9 mouse cellular contexts compared by ENCODE assay signal in genomic region chr14:54785898-54786297, GRCm38 (mm10). TPM values are rescaled to one million over a fixed set of nuclear protein-coding genes. Genes with fewer than 3 reads are reported as not detected.
DNase-seq lines count a peak whose midpoint lies in the region; ATAC-seq and TF ChIP-seq lines count a peak whose summit lies in the region.
"Had no signal": no experiment of that assay in that cellular context is flagged by ENCODE, and none has a peak within 500 bp of the region (broad histone marks: within the 10 kb centered on the region; RNA-seq: fewer than 3 reads in every experiment).

No protein-coding gene starts in this region.

- no peak overlapping the region for H3K9ac ChIP-seq in neural tube, embryonic 15.5 days (replicated peaks)
- H3K9ac ChIP-seq in intestine, embryonic 15.5 days, result no peak overlapping the region
- no peak overlapping the region for H3K9ac ChIP-seq in lung, postnatal 0 days (replicated peaks; ENCODE audit: low read depth)
- H3K9ac ChIP-seq: hindbrain, embryonic 15.5 days had no signal

- H3K27me3 ChIP-seq in neural tube, embryonic 15.5 days (replicated peaks), result no peaks in the 10 kb centered on the region
- H3K27me3 ChIP-seq in intestine, embryonic 15.5 days (replicated peaks), result no peaks in the 10 kb centered on the region
- H3K27me3 ChIP-seq in lung, postnatal 0 days (replicated peaks; ENCODE audit: insufficient read depth, low read length), result peaks cover 7% of the 10 kb centered on the region; the same call in 1 of the 2 replicates
- H3K27me3 ChIP-seq: hindbrain, embryonic 15.5 days had no signal

- TF ChIP-seq POLR2A in embryonic fibroblast, embryonic 13.5 days (IDR thresholded peaks at IDR 0.05; ENCODE audit: low read depth, low read length), result no peak

- no peaks in the 10 kb centered on the region for H3K9me3 ChIP-seq in neural tube, embryonic 15.5 days (replicated peaks)
- no peaks in the 10 kb centered on the region for H3K9me3 ChIP-seq in intestine, embryonic 15.5 days
- no peaks in the 10 kb centered on the region for H3K9me3 ChIP-seq in lung, postnatal 0 days (ENCODE audit: low read length)
- H3K9me3 ChIP-seq: hindbrain, embryonic 15.5 days had no signal

- H3K36me3 ChIP-seq in neural tube, embryonic 15.5 days, result no peaks in the 10 kb centered on the region
- H3K36me3 ChIP-seq in intestine, embryonic 15.5 days, result no peaks in the 10 kb centered on the region
- H3K36me3 ChIP-seq in lung, postnatal 0 days (ENCODE audit: insufficient read depth, low read length), result no peaks in the 10 kb centered on the region
- H3K36me3 ChIP-seq: hindbrain, embryonic 15.5 days had no signal

- peak; percentile 60; the same call in 1 of the 2 replicates for TF ChIP-seq CTCF in embryonic fibroblast, embryonic 13.5 days (IDR thresholded peaks at IDR 0.05; ENCODE audit: borderline replicate concordance, insufficient read depth, low read length)
- peak; percentile 86 for TF ChIP-seq CTCF in lung, postnatal 0 days (IDR thresholded peaks at IDR 0.05)

- ATAC-seq in neural tube, embryonic 15.5 days (ENCODE audit: low FRiP score), result no peak
- ATAC-seq in intestine, embryonic 15.5 days, result peak; percentile 15
- no peak for ATAC-seq in lung, postnatal 0 days

- WGBS in neural tube, embryonic 15.5 days, result 55% methylated on average over 4 of the region's 4 CpGs
- 50% methylated on average over 4 of the region's 4 CpGs for WGBS in intestine, embryonic 15.5 days
- 58% methylated on average over 4 of the region's 4 CpGs for WGBS in lung, postnatal 0 days

- TF ChIP-seq EP300 in lung, postnatal 0 days (IDR thresholded peaks at IDR 0.05), result no peak

- no peak overlapping the region for H3K27ac ChIP-seq in neural tube, embryonic 15.5 days (replicated peaks)
- no peak overlapping the region for H3K27ac ChIP-seq in embryonic fibroblast, embryonic 13.5 days (ENCODE audit: insufficient read depth, low read length)
- peak overlapping the region; percentile 38 for H3K27ac ChIP-seq in intestine, embryonic 15.5 days
- H3K27ac ChIP-seq in lung, postnatal 0 days (ENCODE audit: low read length), result no peak overlapping the region
- H3K27ac ChIP-seq: hindbrain, embryonic 15.5 days had no signal

- DNase-seq in neural tube, embryonic 10.5 days (ENCODE audit: extremely low spot score, low spot score), result peak; percentile 70
- DNase-seq in adrenal gland, postnatal 4 days (ENCODE audit: low spot score in 2 of 2), result peak; percentile 31 to 65
- DNase-seq in lung, postnatal 0 days (ENCODE audit: low spot score), result peak; percentile 68
- DNase-seq in spleen, adult 12 weeks (ENCODE audit: low spot score), result peak; percentile 59
- DNase-seq in yolk sac, embryonic 10.5 days (ENCODE audit: low spot score), result no peak

- no peak overlapping the region for H3K4me3 ChIP-seq in neural tube, embryonic 15.5 days (replicated peaks)
- no peak overlapping the region for H3K4me3 ChIP-seq in embryonic fibroblast, embryonic 13.5 days (ENCODE audit: insufficient read depth, low read length)
- H3K4me3 ChIP-seq in intestine, embryonic 15.5 days (replicated peaks), result no peak overlapping the region
- no peak overlapping the region for H3K4me3 ChIP-seq in lung, postnatal 0 days (ENCODE audit: low read depth, low read length)
- H3K4me3 ChIP-seq: hindbrain, embryonic 15.5 days had no signal

- H3K4me2 ChIP-seq in neural tube, embryonic 15.5 days, result no peak overlapping the region
- peak overlapping the region; percentile 31; the same call in 1 of the 2 replicates for H3K4me2 ChIP-seq in intestine, embryonic 15.5 days (replicated peaks)
- no peak overlapping the region for H3K4me2 ChIP-seq in lung, postnatal 0 days (replicated peaks; ENCODE audit: low read depth, low read length)
- H3K4me2 ChIP-seq: hindbrain, embryonic 15.5 days had no signal

- H3K4me1 ChIP-seq in neural tube, embryonic 15.5 days, result peaks cover 14% of the 10 kb centered on the region; the same call in 1 of the 2 replicates
- H3K4me1 ChIP-seq in embryonic fibroblast, embryonic 13.5 days (ENCODE audit: control insufficient read depth, insufficient read depth, low read length), result no peaks in the 10 kb centered on the region
- 0 out of 2 replicates have a peak, but pooled peaks cover 7% of the 10 kb centered on the region for H3K4me1 ChIP-seq in intestine, embryonic 15.5 days (replicated peaks)
- H3K4me1 ChIP-seq in lung, postnatal 0 days (ENCODE audit: insufficient read depth, low read depth, low read length), result peaks cover 3% of the 10 kb centered on the region; the same call in 1 of the 2 replicates
- H3K4me1 ChIP-seq: hindbrain, embryonic 15.5 days had no signal

RNA-seq across cellular contexts. Expression of gene Slc7a8, which starts 4.2 kb away (rescaled TPM):
- 6.1 and 8.1 TPM in 2 replicates for polyA plus RNA-seq in neural tube, embryonic 15.5 days (2015; fragmentation: Nextera tagmentation; extraction: Ambion mirVana)
- 10 to 100 TPM; 60.0 to 66.7 TPM for total RNA-seq in adrenal gland, postnatal 4 days (2021)
- polyA plus RNA-seq in embryonic fibroblast, embryonic 13.5 days (2011; ENCODE audit: insufficient read length, low read depth, missing spikeins), result 0.47 and 2.0 TPM in 2 replicates
- polyA plus RNA-seq in intestine, embryonic 15.5 days (2015; fragmentation: Nextera tagmentation; extraction: Ambion mirVana), result 30.9 and 33.0 TPM in 2 replicates
- 1.2 TPM in 2 replicates for polyA plus RNA-seq in lung, postnatal 0 days (2015; fragmentation: Nextera tagmentation; extraction: Ambion mirVana)

RNA-seq across cellular contexts. Expression of gene Rnf212b, which starts 28.0 kb away (rescaled TPM):
- 0.19 TPM in 1 of 2 replicates, not detected in the other for polyA plus RNA-seq in neural tube, embryonic 15.5 days (2015; fragmentation: Nextera tagmentation; extraction: Ambion mirVana)
- under 1 TPM; 0.37 to 0.42 TPM for total RNA-seq in adrenal gland, postnatal 4 days (2021)
- polyA plus RNA-seq in embryonic fibroblast, embryonic 13.5 days (2011; ENCODE audit: insufficient read length, low read depth, missing spikeins), result not detected in 2 replicates
- not detected in 2 replicates for polyA plus RNA-seq in intestine, embryonic 15.5 days (2015; fragmentation: Nextera tagmentation; extraction: Ambion mirVana)
- not detected in 2 replicates for polyA plus RNA-seq in lung, postnatal 0 days (2015; fragmentation: Nextera tagmentation; extraction: Ambion mirVana)
- polyA plus RNA-seq: hindbrain, embryonic 15.5 days had no signal
